Mouse (Mus musculus) myocyte (in vitro differentiated cells): ENCODE data around the gene Sh3d19.

Source experiments
- E2F4 ChIP-seq: IDR thresholded peaks from one replicate; pipeline ENCODE4 v1.6.1; 2011; ENCODE audit warnings: mild to moderate bottlenecking, control low read depth, moderate library complexity; ENCODE audit not compliant: insufficient read depth
- MAX ChIP-seq: IDR thresholded peaks from one replicate; pipeline ENCODE4 v1.6.1; 2011; ENCODE audit warnings: low read depth, mild to moderate bottlenecking, control low read depth
- POLR2A ChIP-seq: IDR thresholded peaks from one replicate; pipeline ENCODE4 v1.6.1; 2011; ENCODE audit warnings: low read depth, mild to moderate bottlenecking, control low read depth, moderate library complexity; ENCODE audit not compliant: insufficient read length
- REST ChIP-seq: IDR thresholded peaks from one replicate; pipeline ENCODE4 v1.6.1; 2011; ENCODE audit warnings: mild to moderate bottlenecking, control low read depth, moderate library complexity; ENCODE audit not compliant: insufficient read depth, insufficient read length
- USF1 ChIP-seq: IDR thresholded peaks from one replicate; pipeline ENCODE4 v1.6.1; 2011; ENCODE audit warnings: low read depth, mild to moderate bottlenecking, control low read depth, moderate library complexity

- TF ChIP-seq POLR2A: no peak
- no peak for TF ChIP-seq E2F4
- no peak for TF ChIP-seq MAX
- no peak for TF ChIP-seq USF1
- no peak for TF ChIP-seq REST
Measured at GRCm38 (mm10) chr3:86030566-86030965, 59.7 kb downstream of the Sh3d19 start.
